Mouse (Mus musculus) limb, embryonic 15.5 days (tissue): ENCODE data around the gene Cdc34. TPM values are rescaled to one million over a fixed set of nuclear protein-coding genes. Genes with fewer than 3 reads are reported as not detected.
A peak's percentile ranks its signal among the peaks of the same experiment; 100 is the strongest.
"Not testable (repeated sequence)": the region's sequence is repeated elsewhere in the genome, so short reads cannot be mapped to it uniquely, and the experiment has no call there.

Experiments used
- ATAC-seq: fragments of 200-750 bp; cut with Nextera tagmentation; 2 replicates; pipeline ENCODE4 v1.8.0; 2017; ENCODE audit warnings: low read depth, moderate TSS enrichment; ENCODE audit not compliant: insufficient number of reproducible peaks, low FRiP score, low TSS enrichment
- H3K27ac ChIP-seq: fragments of 300-500 bp; sonication (generic); 2 replicates; pipeline ENCODE4 v1.5.1; 2015; ENCODE audit warnings: moderate library complexity, mild to moderate bottlenecking, inconsistent platforms
- H3K27me3 ChIP-seq: fragments of 300-500 bp; sonication (generic); 2 replicates; pipeline ENCODE4 v1.6.1; 2015; ENCODE audit warnings: inconsistent platforms
- H3K36me3 ChIP-seq: fragments of 300-500 bp; sonication (generic); 2 replicates; pipeline ENCODE4 v1.6.1; 2015; ENCODE audit warnings: inconsistent platforms
- H3K4me1 ChIP-seq: fragments of 300-500 bp; sonication (generic); 2 replicates; pipeline ENCODE4 v1.6.1; 2015; ENCODE audit warnings: inconsistent platforms
- H3K4me2 ChIP-seq: fragments of 300-500 bp; sonication (generic); 2 replicates; pipeline ENCODE4 v1.6.1; 2015; ENCODE audit warnings: mild to moderate bottlenecking, inconsistent platforms
- H3K4me3 ChIP-seq: fragments of 300-500 bp; sonication (generic); 2 replicates; pipeline ENCODE4 v1.5.1; 2015; ENCODE audit warnings: mild to moderate bottlenecking, inconsistent platforms
- H3K9ac ChIP-seq: fragments of 300-500 bp; sonication (generic); 2 replicates; pipeline ENCODE4 v1.6.1; 2015; ENCODE audit warnings: inconsistent platforms
- H3K9me3 ChIP-seq: fragments of 300-500 bp; sonication (generic); 2 replicates; pipeline ENCODE4 v1.6.1; 2016; ENCODE audit warnings: inconsistent platforms
- WGBS: fragments of 180-500 bp; shearing (Covaris S2); methylation state at CpG from one replicate; pipeline ENCODE4 v1.1.7; 2015; 5-methylcytosine and 5-hydroxymethylcytosine counted together
- polyA plus RNA-seq: library from polyadenylated mRNA; unstranded; fragments of >200 nt; fragmentation: Nextera tagmentation; extraction: Ambion mirVana; gene quantifications from 2 replicates; pipeline ENCODE4 v1.2.1, GENCODE M21; 2015

Gene Cdc34
- polyA plus RNA-seq, 1 experiment from 2014 or later, result 100 TPM

- ATAC-seq, result no peak
- Histone ChIP-seq H3K9ac (no peak overlapping the region), H3K27me3 (no peaks in the 10 kb centered on the region), H3K4me2 (no peak overlapping the region), H3K36me3 (peaks cover 52% of the 10 kb centered on the region), H3K9me3 (no peaks in the 10 kb centered on the region), H3K27ac (no peak overlapping the region), H3K4me1 (peaks cover 12% of the 10 kb centered on the region), H3K4me3 (no peak overlapping the region)
- 91% methylated on average over 3 of the region's 3 CpGs for WGBS
Observed at GRCm38 (mm10) chr10:79689178-79689577, 7.2 kb downstream of the Cdc34 start.

GRCm38 (mm10) chr10:79691986-79692548, 10.1 kb downstream of the Cdc34 start:
- H3K4me3 ChIP-seq, result no peak overlapping the region
- H3K9me3 ChIP-seq, result no peaks in the 10 kb centered on the region
- no peak overlapping the region for H3K9ac ChIP-seq
- WGBS, result 95% methylated on average over 2 of the region's 2 CpGs
- H3K27me3 ChIP-seq, result no peaks in the 10 kb centered on the region
- peaks cover 33% of the 10 kb centered on the region for H3K4me1 ChIP-seq
- peaks cover 23% of the 10 kb centered on the region for H3K36me3 ChIP-seq
- no peak for ATAC-seq
- H3K27ac ChIP-seq, result no peak overlapping the region
- no peak overlapping the region for H3K4me2 ChIP-seq

- Histone ChIP-seq H3K4me1 (peaks cover 36% of the 10 kb centered on the region), H3K9me3 (no peaks in the 10 kb centered on the region), H3K27me3 (no peaks in the 10 kb centered on the region), H3K4me2 (no peak overlapping the region), H3K27ac (peak overlapping the region; percentile 88), H3K4me3 (no peak overlapping the region), H3K9ac (no peak overlapping the region), H3K36me3 (peaks cover 6% of the 10 kb centered on the region)
- ATAC-seq, result 0 out of 2 replicates have a peak, but pooled peaks have one; percentile 9
- WGBS, result 58% methylated on average over 12 of the region's 12 CpGs
Observed at GRCm38 (mm10) chr10:79693580-79694378, 11.8 kb downstream of the Cdc34 start.

- H3K4me2 ChIP-seq, result no peak overlapping the region
- H3K9me3 ChIP-seq, result no peaks in the 10 kb centered on the region
- H3K4me3 ChIP-seq, result no peak overlapping the region
- 0 out of 2 replicates have a peak, but pooled peaks have one; percentile 13 for ATAC-seq
- peaks cover 36% of the 10 kb centered on the region for H3K4me1 ChIP-seq
- H3K27me3 ChIP-seq, result no peaks in the 10 kb centered on the region
- peak overlapping the region; percentile 88 for H3K27ac ChIP-seq
- H3K9ac ChIP-seq, result no peak overlapping the region
- peaks cover under 1% of the 10 kb centered on the region; the same call in 1 of the 2 replicates for H3K36me3 ChIP-seq
- 54% methylated on average over 6 of the region's 6 CpGs for WGBS
Observed at GRCm38 (mm10) chr10:79694379-79694655, 12.3 kb downstream of the Cdc34 start.

- 51% methylated on average over 13 of the region's 13 CpGs for WGBS
- H3K4me3 ChIP-seq, result 0 out of 2 replicates have a peak overlapping the region, but pooled peaks have one; percentile 3
- no peaks in the 10 kb centered on the region for H3K36me3 ChIP-seq
- no peaks in the 10 kb centered on the region for H3K27me3 ChIP-seq
- H3K27ac ChIP-seq, result peak overlapping the region; percentile 88
- ATAC-seq, result peak; percentile 38
- peak overlapping the region; percentile 26; the same call in 1 of the 2 replicates for H3K4me2 ChIP-seq
- H3K9me3 ChIP-seq, result no peaks in the 10 kb centered on the region
- H3K4me1 ChIP-seq, result peaks cover 36% of the 10 kb centered on the region
- H3K9ac ChIP-seq, result no peak overlapping the region
Observed at GRCm38 (mm10) chr10:79695231-79696128, 13.5 kb downstream of the Cdc34 start.

GRCm38 (mm10) chr10:79696129-79696651, 14.2 kb downstream of the Cdc34 start:
- Histone ChIP-seq H3K9ac (no peak overlapping the region), H3K36me3 (no peaks in the 10 kb centered on the region), H3K4me2 (peak overlapping the region; percentile 26; the same call in 1 of the 2 replicates), H3K27me3 (no peaks in the 10 kb centered on the region), H3K27ac (peak overlapping the region; percentile 88), H3K4me1 (peaks cover 42% of the 10 kb centered on the region), H3K4me3 (0 out of 2 replicates have a peak overlapping the region, but pooled peaks have one; percentile 3), H3K9me3 (no peaks in the 10 kb centered on the region)
- 23% methylated on average over 9 of the region's 9 CpGs for WGBS
- ATAC-seq, result no peak; the same call in 1 of the 2 replicates

- no peak overlapping the region for H3K4me2 ChIP-seq
- no peaks in the 10 kb centered on the region for H3K9me3 ChIP-seq
- no peak overlapping the region for H3K9ac ChIP-seq
- H3K36me3 ChIP-seq, result no peaks in the 10 kb centered on the region
- no peak for ATAC-seq
- 64% methylated on average over 6 of the region's 6 CpGs for WGBS
- peak overlapping the region; percentile 88; the same call in 1 of the 2 replicates for H3K27ac ChIP-seq
- H3K4me3 ChIP-seq, result no peak overlapping the region
- H3K4me1 ChIP-seq, result peaks cover 48% of the 10 kb centered on the region
- H3K27me3 ChIP-seq, result no peaks in the 10 kb centered on the region
Observed at GRCm38 (mm10) chr10:79697916-79698315, 15.9 kb downstream of the Cdc34 start.

GRCm38 (mm10) chr10:79698459-79698858, 16.5 kb downstream of the Cdc34 start:
- ATAC-seq, result no peak
- Histone ChIP-seq H3K27ac (no peak overlapping the region), H3K4me2 (no peak overlapping the region), H3K9ac (no peak overlapping the region), H3K4me1 (peaks cover 48% of the 10 kb centered on the region), H3K36me3 (no peaks in the 10 kb centered on the region), H3K4me3 (no peak overlapping the region), H3K9me3 (no peaks in the 10 kb centered on the region), H3K27me3 (no peaks in the 10 kb centered on the region)
- WGBS, result 94% methylated on average over 6 of the region's 6 CpGs

- no peak overlapping the region for H3K27ac ChIP-seq
- no peak overlapping the region for H3K9ac ChIP-seq
- H3K4me2 ChIP-seq, result no peak overlapping the region
- WGBS, result 49% methylated on average over 7 of the region's 7 CpGs
- no peaks in the 10 kb centered on the region for H3K9me3 ChIP-seq
- no peaks in the 10 kb centered on the region for H3K36me3 ChIP-seq
- H3K4me3 ChIP-seq, result no peak overlapping the region
- no peaks in the 10 kb centered on the region for H3K27me3 ChIP-seq
- H3K4me1 ChIP-seq, result peaks cover 36% of the 10 kb centered on the region
- no peak for ATAC-seq
Observed at GRCm38 (mm10) chr10:79700676-79701075, 18.7 kb downstream of the Cdc34 start.

GRCm38 (mm10) chr10:79701443-79702129, 19.6 kb downstream of the Cdc34 start:
- 47% methylated on average over 10 of the region's 10 CpGs for WGBS
- no peak for ATAC-seq
- peak overlapping the region; percentile 66 for H3K27ac ChIP-seq

GRCm38 (mm10) chr10:79702970-79703369, 21.0 kb downstream of the Cdc34 start:
- H3K36me3 ChIP-seq, result peaks cover 10% of the 10 kb centered on the region
- not testable (repeated sequence) for H3K27ac ChIP-seq, H3K9ac ChIP-seq, ATAC-seq, H3K4me3 ChIP-seq, H3K4me2 ChIP-seq, H3K27me3 ChIP-seq, H3K9me3 ChIP-seq
- peaks cover 38% of the 10 kb centered on the region for H3K4me1 ChIP-seq
- 82% methylated on average over 4 of the region's 4 CpGs for whole genome bisulfite sequencing

More at GRCm38 (mm10) chr10:79701443-79702129, 19.6 kb downstream of the Cdc34 start:
- no peak overlapping the region for H3K9ac ChIP-seq
- peaks cover 36% of the 10 kb centered on the region for H3K4me1 ChIP-seq
- H3K36me3 ChIP-seq, result peaks cover 3% of the 10 kb centered on the region; the same call in 1 of the 2 replicates
- H3K4me3 ChIP-seq, result no peak overlapping the region
- no peak overlapping the region for H3K4me2 ChIP-seq
- H3K9me3 ChIP-seq, result no peaks in the 10 kb centered on the region
- no peaks in the 10 kb centered on the region for H3K27me3 ChIP-seq
